Mouse (Mus musculus) c-Kit-positive CD71-positive TER-119-positive erythroid progenitor cells, embryonic 14.5 days (primary cell): Measurements from ENCODE around the gene Abcb10.
A peak's percentile ranks its signal among the peaks of the same experiment; 100 is the strongest.
"Not testable (repeated sequence)": the region's sequence is repeated elsewhere in the genome, so short reads cannot be mapped to it uniquely, and the experiment has no call there.

Experiments used
- DNase-seq: peaks from one replicate; pipeline ENCODE4 v3.0.0-alpha.2; 2013; ENCODE audit warnings: low spot score

The Abcb10 gene

DNA sequence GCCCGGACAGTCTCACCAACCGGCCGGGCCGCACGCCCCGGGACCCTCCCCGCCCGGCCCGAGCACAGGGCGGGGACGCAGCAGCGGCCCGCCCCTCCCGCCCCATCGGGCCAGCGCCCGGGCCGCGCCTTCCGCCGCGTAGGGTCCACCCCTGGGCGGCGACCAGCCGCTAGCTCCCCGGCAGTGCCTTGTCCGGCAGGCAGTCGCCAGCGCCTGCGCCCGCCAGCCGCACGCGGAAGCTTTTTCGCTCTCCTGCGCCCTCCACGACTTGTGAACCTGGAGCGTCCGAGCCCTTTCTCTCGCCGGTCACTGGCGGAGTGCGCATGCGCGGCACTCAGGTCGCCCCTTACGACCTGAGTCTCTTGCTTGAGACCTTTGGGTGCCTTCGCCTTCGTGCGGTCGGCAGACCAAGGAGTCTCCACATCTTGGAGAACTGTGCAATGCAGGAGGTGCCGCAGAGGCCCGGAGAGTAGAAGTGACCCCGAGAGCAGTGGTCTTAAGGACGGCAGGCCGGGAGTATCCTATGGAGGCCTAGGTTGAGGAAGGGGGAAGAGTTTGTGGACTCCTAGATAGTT lies at the start of gene Abcb10:
Gene Abcb10, minus strand, starts transcription at position 297 of the 575 bp plus-strand sequence.
- DNase-seq, result peak; percentile 76

DNA sequence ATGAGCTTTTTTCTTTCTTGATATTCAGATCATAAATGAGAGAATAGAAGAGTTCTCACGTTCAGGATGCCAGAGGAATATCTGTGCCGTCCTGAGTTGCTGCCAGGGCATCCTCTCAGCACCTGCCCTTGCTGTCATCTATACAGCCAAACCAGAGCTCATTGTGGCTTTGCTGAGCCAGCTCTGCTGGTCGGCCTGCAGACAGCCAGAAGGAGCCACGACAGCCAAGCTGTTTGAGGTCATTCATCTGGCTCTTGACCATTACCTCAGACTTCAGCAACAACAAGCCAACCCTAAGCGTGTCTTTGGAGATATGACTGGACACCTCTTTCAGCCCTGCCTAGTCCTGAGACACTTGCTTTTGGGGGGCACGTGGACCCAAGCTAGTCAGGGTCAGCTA lies 44.9 kb upstream of the Abcb10 start:
- DNase-seq, result no peak

DNA sequence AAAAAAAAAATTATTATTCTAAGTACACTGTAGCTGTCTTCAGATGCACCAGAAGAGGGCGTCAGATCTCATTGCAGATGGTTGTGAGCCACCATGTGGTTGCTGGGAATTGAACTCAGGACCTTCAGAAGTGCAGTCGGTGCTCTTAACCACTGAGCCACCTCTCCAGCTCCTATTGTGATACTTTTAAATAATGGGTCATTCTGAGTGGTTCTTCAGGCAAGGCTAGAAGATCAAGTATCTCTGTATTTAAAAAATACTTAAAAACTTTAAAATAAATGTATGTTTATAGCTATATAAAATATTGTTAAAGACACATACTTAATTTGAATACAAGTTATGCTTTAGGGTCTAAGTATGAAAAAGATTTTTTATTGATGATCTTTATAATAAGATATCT lies 43.3 kb upstream of the Abcb10 start:
- DNase-seq, result not testable (repeated sequence)

GRCm38 (mm10) chr8:124021237-124022227 lies 38.6 kb upstream of the Abcb10 start, which contains the start of the genes Taf5l and Urb2:
Gene Taf5l, minus strand, starts transcription at chr8:124021397.
Gene Urb2, plus strand, starts transcription at chr8:124021508.
- peak; percentile 82 for DNase-seq

DNA sequence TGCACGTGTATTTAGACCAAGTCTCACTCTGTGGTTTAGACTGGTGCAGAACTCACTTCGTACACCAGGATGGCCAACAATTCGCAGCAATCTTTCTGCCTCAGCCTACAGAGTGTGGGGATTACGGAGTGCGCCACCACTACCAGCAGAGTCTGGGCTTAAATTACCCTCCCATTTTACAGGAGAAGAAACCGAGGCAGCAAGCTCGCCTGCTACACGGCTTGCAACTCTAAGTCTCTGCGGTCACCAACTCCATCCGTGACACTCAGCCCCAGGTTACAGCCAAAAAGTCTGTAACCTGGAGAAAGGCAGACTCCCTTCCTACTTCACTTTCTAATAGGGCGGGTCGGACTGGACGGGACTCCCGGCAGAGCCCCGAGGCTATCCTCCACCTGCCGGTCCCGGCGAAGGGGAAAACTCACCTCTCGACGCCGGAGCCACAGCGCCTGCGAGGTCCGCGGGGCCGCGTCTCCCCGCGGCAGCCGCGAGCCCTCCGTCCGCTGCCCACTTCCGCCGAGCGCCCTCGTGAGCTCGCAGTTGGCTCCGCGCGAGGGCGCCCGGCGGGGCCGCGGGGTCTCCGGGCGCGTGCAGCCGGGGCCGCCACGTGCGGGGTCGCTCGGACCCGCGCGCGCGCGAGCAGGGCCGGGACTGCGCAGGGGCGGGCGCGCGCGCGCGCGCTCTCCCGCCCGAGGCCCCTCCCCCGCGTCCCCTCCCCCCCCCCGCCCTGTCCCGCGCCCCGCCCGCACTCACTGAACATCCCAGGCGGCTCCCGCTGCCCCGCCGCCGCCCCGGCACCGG lies 37.7 kb upstream of the Abcb10 start:
- DNase-seq, result peak; percentile 48

- DNase-seq, result peak; percentile 72
Measured at GRCm38 (mm10) chr8:124019782-124020181, 36.9 kb upstream of the Abcb10 start.

DNA sequence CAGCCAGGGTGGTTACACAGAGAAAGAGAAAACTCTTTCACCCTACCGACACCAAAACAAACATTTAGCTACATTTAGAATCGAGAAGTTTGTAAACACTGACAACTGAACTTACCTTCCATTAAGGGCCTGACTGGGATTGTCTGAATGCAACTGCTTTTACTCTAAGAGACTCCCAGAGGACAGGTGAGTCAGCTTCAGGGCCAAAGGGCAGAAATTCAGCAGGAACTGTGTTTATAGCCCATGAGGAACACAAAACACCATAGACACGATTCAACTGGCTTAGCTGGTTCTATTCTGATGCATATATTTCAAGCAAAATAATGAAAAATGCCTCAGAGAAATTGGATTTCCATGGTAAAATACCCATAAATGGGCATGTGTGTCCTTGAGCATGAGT lies 31.8 kb upstream of the Abcb10 start:
- no peak for DNase-seq

GRCm38 (mm10) chr8:124014299-124014698 lies 31.4 kb upstream of the Abcb10 start:
- not testable (repeated sequence) for DNase-seq

- DNase-seq, result no peak
Measured at GRCm38 (mm10) chr8:124011989-124012586, 29.2 kb upstream of the Abcb10 start.

- no peak for DNase-seq
Measured at GRCm38 (mm10) chr8:124011580-124011979, 28.7 kb upstream of the Abcb10 start.

GRCm38 (mm10) chr8:124007829-124008228 lies 24.9 kb upstream of the Abcb10 start:
- DNase-seq, result no peak

DNA sequence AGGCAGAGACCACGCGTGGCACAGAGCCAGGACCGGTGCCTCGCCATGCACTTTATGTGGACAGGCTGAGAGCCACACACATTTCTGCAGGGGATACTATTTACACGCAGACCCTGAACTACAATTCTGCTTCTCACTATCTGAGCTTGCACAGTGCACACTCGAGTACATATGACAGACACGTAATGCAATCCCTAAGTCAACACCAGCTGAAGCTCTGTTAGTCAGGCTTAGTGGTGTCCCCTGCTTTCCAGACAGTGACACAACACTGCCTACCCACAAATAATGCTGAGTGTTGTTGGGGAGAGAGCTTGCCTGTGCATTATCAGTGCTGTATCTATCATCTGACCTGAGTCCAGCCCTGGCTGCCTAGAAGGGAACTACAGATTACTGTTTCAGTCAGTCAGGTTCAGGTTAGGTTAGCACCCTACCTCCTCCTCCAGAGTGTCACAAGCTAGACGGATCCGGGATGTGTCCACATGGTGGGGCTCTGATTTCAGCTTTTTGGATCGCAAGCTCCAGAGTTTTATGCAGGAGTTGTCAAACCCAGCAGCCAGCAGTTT lies 19.7 kb upstream of the Abcb10 start:
- no peak for DNase-seq

GRCm38 (mm10) chr8:123999568-123999967 lies 16.6 kb upstream of the Abcb10 start:
- DNase-seq, result no peak

GRCm38 (mm10) chr8:123993997-123994396 lies 11.1 kb upstream of the Abcb10 start:
- DNase-seq, result no peak

DNA sequence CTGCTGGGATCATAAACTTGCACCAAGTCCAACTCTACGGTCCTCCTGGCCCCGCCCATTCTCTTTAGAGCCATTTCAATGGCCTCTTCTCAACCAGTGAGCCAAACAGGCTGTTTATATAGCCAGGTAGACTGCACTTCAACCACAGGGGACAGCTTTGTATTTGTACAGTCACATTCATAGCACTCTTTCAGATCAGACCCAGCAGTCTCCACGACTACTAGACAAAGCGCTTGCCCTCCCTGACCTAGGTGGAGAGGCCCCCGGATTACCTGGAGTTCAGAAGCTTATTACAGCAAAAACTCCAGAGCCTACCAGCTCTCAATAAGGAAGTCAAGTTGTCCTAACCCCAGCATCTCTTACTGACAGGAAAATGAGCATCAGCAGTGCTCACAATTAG lies 10.7 kb upstream of the Abcb10 start:
- no peak for DNase-seq

GRCm38 (mm10) chr8:123992587-123992986 lies 9.7 kb upstream of the Abcb10 start:
- no peak for DNase-seq

DNA sequence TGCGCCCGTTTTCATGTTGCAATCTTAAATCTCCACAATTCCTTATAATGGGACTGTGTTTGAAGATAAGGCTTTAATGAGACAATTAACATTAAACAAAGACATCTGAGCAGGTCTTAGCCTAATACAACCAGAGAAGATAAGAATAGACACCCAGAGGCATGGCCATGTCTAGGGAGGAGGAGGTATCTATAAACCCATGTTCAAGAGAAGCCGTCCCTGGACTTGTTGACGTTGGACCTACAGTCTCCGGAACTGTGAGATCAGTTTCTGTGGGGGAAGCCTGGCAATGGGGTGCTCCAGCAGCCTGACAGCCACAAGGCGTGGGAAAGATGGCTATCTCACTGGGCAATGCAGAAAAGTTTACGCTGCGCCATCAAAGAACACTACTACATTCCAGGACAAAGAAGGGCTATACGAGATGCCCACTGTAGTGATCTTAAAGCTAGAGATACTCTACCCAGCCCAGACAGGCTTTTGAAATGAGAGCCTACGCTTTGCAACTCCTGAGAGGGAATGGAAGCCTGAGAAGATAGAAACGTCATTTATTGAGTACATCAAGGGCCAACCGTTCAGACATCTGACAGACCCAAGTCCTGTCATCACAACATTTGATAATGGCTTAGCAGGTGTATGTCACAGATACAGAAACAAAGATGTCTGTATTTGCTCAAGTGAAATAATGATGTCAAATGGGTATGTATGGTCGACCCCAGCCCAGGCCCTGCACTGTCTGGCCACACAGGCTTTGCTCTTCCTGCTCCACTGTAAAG lies 7.5 kb upstream of the Abcb10 start:
- peak; percentile 71 for DNase-seq

GRCm38 (mm10) chr8:123989128-123989527 lies 6.2 kb upstream of the Abcb10 start:
- no peak for DNase-seq

DNA sequence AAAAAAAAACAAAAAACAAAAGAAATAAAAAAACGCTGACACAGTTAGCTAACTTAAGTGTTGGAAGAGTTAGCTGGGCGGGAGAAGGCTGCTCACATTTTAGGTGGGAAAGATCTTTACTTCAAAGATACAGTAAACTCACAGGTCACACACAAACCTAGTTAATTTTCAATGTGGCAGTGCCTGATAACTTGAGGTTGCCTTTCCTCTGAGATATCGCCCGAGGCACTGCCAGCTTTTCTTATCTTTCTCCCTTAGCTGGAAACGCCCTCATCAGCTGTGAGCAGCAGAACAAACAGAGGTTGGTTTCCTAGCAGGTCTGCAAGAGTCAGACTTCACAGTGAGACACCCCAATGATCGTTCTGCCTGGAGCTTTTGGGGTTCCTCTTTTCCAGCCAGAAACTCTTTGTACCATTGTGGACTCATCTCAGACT lies 5.7 kb upstream of the Abcb10 start:
- DNase-seq, result peak; percentile 93

GRCm38 (mm10) chr8:123982291-123982793 lies 580 bp downstream of the Abcb10 start:
- no peak for DNase-seq
